Mouse (Mus musculus) forebrain, embryonic 16.5 days (tissue): Measurements from ENCODE around the gene Actg2. TPM values are rescaled to one million over a fixed set of nuclear protein-coding genes. Genes with fewer than 3 reads are reported as not detected.

Experiments
- ATAC-seq: fragments of 200-750 bp; cut with Nextera tagmentation; 2 replicates; pipeline ENCODE4 v1.8.0; 2017; ENCODE audit warnings: mild to moderate bottlenecking, moderate library complexity
- H3K27ac ChIP-seq: fragments of 300-500 bp; sonication (generic); 2 replicates; pipeline ENCODE4 v1.5.1; 2014; ENCODE audit warnings: low read length, control low read depth
- H3K27me3 ChIP-seq: fragments of 300-500 bp; sonication (generic); replicated peaks from 2 replicates; pipeline ENCODE4 v1.6.1; 2014; ENCODE audit warnings: low read length; ENCODE audit not compliant: control insufficient read depth, insufficient read depth
- H3K36me3 ChIP-seq: fragments of 300-500 bp; sonication (generic); 2 replicates; pipeline ENCODE4 v1.6.1; 2014; ENCODE audit not compliant: control insufficient read depth, insufficient read depth
- H3K4me1 ChIP-seq: fragments of 300-500 bp; sonication (generic); replicated peaks from 2 replicates; pipeline ENCODE4 v1.6.1; 2014; ENCODE audit warnings: low read length; ENCODE audit not compliant: control insufficient read depth, insufficient read depth
- H3K4me2 ChIP-seq: fragments of 300-500 bp; sonication (generic); 2 replicates; pipeline ENCODE4 v1.6.1; 2014; ENCODE audit warnings: mild to moderate bottlenecking, low read length, control low read depth
- H3K4me3 ChIP-seq: fragments of 300-500 bp; sonication (generic); replicated peaks from 2 replicates; pipeline ENCODE4 v1.5.1; 2014; ENCODE audit warnings: mild to moderate bottlenecking, low read length, control low read depth
- H3K9ac ChIP-seq: fragments of 300-500 bp; sonication (generic); replicated peaks from 2 replicates; pipeline ENCODE4 v1.6.1; 2014; ENCODE audit warnings: low read depth, low read length, control low read depth
- H3K9me3 ChIP-seq: fragments of 300-500 bp; sonication (generic); 2 replicates; pipeline ENCODE4 v1.6.1; 2016; ENCODE audit warnings: low read length; ENCODE audit not compliant: control insufficient read depth
- WGBS: fragments of 180-500 bp; shearing (Covaris S2); extraction: QIAGEN DNeasy Blood & Tissue Kit; methylation state at CpG from one replicate; pipeline ENCODE4 v1.1.7; 2014; 5-methylcytosine and 5-hydroxymethylcytosine counted together
- polyA plus RNA-seq: library from polyadenylated mRNA; unstranded; fragments of >200 nt; fragmentation: Nextera tagmentation; extraction: Ambion mirVana; gene quantifications from 2 replicates; pipeline ENCODE4 v1.2.1, GENCODE M21; 2015

The Actg2 gene
- polyA plus RNA-seq, 1 experiment from 2014 or later = 1.9 TPM

- WGBS = 90% methylated on average over 4 of the region's 4 CpGs
- no peak for ATAC-seq
Measured at GRCm38 (mm10) chr6:83505554-83505953, 30.5 kb downstream of the Actg2 start.

GRCm38 (mm10) chr6:83503361-83503760, 32.7 kb downstream of the Actg2 start:
- no peak overlapping the region for H3K4me2 ChIP-seq
- no peak for ATAC-seq
- no peaks in the 10 kb centered on the region for H3K36me3 ChIP-seq
- no peak overlapping the region for H3K27ac ChIP-seq
- H3K27me3 ChIP-seq = no peaks in the 10 kb centered on the region
- H3K9ac ChIP-seq = no peak overlapping the region
- no peaks in the 10 kb centered on the region for H3K9me3 ChIP-seq
- 88% methylated on average over 3 of the region's 3 CpGs for WGBS
- H3K4me3 ChIP-seq = no peak overlapping the region
- peaks cover 17% of the 10 kb centered on the region for H3K4me1 ChIP-seq

More at GRCm38 (mm10) chr6:83505554-83505953, 30.5 kb downstream of the Actg2 start:
- H3K4me2 ChIP-seq = peak overlapping the region; percentile 75
- no peak overlapping the region for H3K9ac ChIP-seq
- peaks cover 17% of the 10 kb centered on the region for H3K4me1 ChIP-seq
- no peaks in the 10 kb centered on the region for H3K36me3 ChIP-seq
- H3K27ac ChIP-seq = no peak overlapping the region
- H3K9me3 ChIP-seq = no peaks in the 10 kb centered on the region
- H3K4me3 ChIP-seq = no peak overlapping the region; the same call in 1 of the 2 replicates
- H3K27me3 ChIP-seq = no peaks in the 10 kb centered on the region

GRCm38 (mm10) chr6:83502656-83503055, 33.4 kb downstream of the Actg2 start:
- H3K9me3 ChIP-seq = no peaks in the 10 kb centered on the region
- no peak overlapping the region for H3K4me2 ChIP-seq
- H3K27ac ChIP-seq = no peak overlapping the region
- H3K27me3 ChIP-seq = no peaks in the 10 kb centered on the region
- no peak overlapping the region for H3K9ac ChIP-seq
- H3K4me3 ChIP-seq = no peak overlapping the region
- peaks cover 17% of the 10 kb centered on the region for H3K4me1 ChIP-seq
- ATAC-seq = no peak
- WGBS = 86% methylated on average over 3 of the region's 3 CpGs
- no peaks in the 10 kb centered on the region for H3K36me3 ChIP-seq

- Histone ChIP-seq H3K4me1 (peaks cover 13% of the 10 kb centered on the region), H3K4me2 (no peak overlapping the region), H3K4me3 (no peak overlapping the region), H3K27me3 (no peaks in the 10 kb centered on the region), H3K9me3 (no peaks in the 10 kb centered on the region), H3K9ac (no peak overlapping the region), H3K36me3 (no peaks in the 10 kb centered on the region), H3K27ac (no peak overlapping the region)
- 67% methylated on average over 9 of the region's 9 CpGs for WGBS
- ATAC-seq = no peak
Measured at GRCm38 (mm10) chr6:83501524-83502310, 34.3 kb downstream of the Actg2 start.

GRCm38 (mm10) chr6:83500462-83500861, 35.6 kb downstream of the Actg2 start:
- H3K4me1 ChIP-seq = peaks cover 10% of the 10 kb centered on the region
- no peak overlapping the region for H3K4me2 ChIP-seq
- H3K36me3 ChIP-seq = 0 out of 2 replicates have a peak, but pooled peaks cover 1% of the 10 kb centered on the region
- H3K4me3 ChIP-seq = no peak overlapping the region
- WGBS = 70% methylated on average over 3 of the region's 3 CpGs
- no peak overlapping the region for H3K27ac ChIP-seq
- no peak for ATAC-seq
- H3K9me3 ChIP-seq = no peaks in the 10 kb centered on the region
- H3K9ac ChIP-seq = no peak overlapping the region
- no peaks in the 10 kb centered on the region for H3K27me3 ChIP-seq

GRCm38 (mm10) chr6:83499078-83499477, 37.0 kb downstream of the Actg2 start:
- 92% methylated on average over 10 of the region's 10 CpGs for WGBS

GRCm38 (mm10) chr6:83496753-83497710, 39.0 kb downstream of the Actg2 start:
- no peak overlapping the region for H3K4me3 ChIP-seq
- H3K9me3 ChIP-seq = no peaks in the 10 kb centered on the region
- H3K9ac ChIP-seq = no peak overlapping the region
- ATAC-seq = no peak
- 81% methylated on average over 22 of the region's 22 CpGs for WGBS
- H3K4me1 ChIP-seq = peaks cover 3% of the 10 kb centered on the region; the same call in 1 of the 2 replicates
- no peak overlapping the region for H3K4me2 ChIP-seq
- H3K36me3 ChIP-seq = peaks cover 6% of the 10 kb centered on the region; the same call in 1 of the 2 replicates
- no peaks in the 10 kb centered on the region for H3K27me3 ChIP-seq
- no peak overlapping the region for H3K27ac ChIP-seq

More at GRCm38 (mm10) chr6:83499078-83499477, 37.0 kb downstream of the Actg2 start:
- 0 out of 2 replicates have a peak, but pooled peaks cover 3% of the 10 kb centered on the region for H3K36me3 ChIP-seq
- peaks cover 3% of the 10 kb centered on the region; the same call in 1 of the 2 replicates for H3K4me1 ChIP-seq
- no peak overlapping the region for H3K4me2 ChIP-seq
- no peaks in the 10 kb centered on the region for H3K27me3 ChIP-seq
- H3K9ac ChIP-seq = no peak overlapping the region
- H3K9me3 ChIP-seq = no peaks in the 10 kb centered on the region
- no peak overlapping the region for H3K27ac ChIP-seq
- no peak for ATAC-seq
- H3K4me3 ChIP-seq = no peak overlapping the region

GRCm38 (mm10) chr6:83496009-83496752, 39.9 kb downstream of the Actg2 start:
- Histone ChIP-seq H3K27ac (no peak overlapping the region), H3K4me3 (no peak overlapping the region), H3K27me3 (no peaks in the 10 kb centered on the region), H3K9me3 (no peaks in the 10 kb centered on the region), H3K36me3 (peaks cover 6% of the 10 kb centered on the region; the same call in 1 of the 2 replicates), H3K9ac (no peak overlapping the region), H3K4me2 (no peak overlapping the region), H3K4me1 (peaks cover 3% of the 10 kb centered on the region; the same call in 1 of the 2 replicates)
- ATAC-seq = no peak
- 80% methylated on average over 9 of the region's 9 CpGs for WGBS
